Mouse (Mus musculus): ENCODE measurements around the gene Adgrf3. TPM values are rescaled to one million over a fixed set of nuclear protein-coding genes. Genes with fewer than 3 reads are reported as not detected.

Gene Adgrf3
- total RNA-seq, 2 experiments from 2014 or later, result not detected

GRCm38 (mm10) chr5:30148133-30148920 is 57.2 kb downstream of the Adgrf3 start:
- DNase-seq, result no peak

DNA sequence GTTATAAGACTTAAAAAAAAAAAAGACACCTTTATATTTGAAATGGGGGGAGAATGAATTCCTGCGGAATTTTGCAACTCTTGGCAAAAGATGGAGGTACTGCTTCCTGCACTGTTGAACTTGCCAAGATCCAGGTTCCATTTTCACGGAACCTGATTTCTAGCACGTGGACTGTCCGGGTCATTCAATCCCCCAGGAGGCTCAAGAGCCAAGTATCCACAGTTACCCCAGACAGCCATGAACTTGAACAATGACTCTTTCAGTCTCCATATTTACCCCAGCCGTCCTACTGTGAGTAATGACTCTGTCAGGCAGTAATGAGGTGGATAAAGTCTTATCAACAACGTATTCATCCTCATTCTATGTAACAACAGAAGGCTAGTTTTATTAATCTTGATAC is 59.0 kb downstream of the Adgrf3 start:
- no peak for DNase-seq

Small RNA genes within 50 kb of the gene (microRNA-seq; reads per million reads assigned to microRNA genes)
- gene Mir1960 (ENCODE audit: borderline replicate concordance in 2 of 2), result 1.5 to 1.6 reads per million in 2 experiments

Other genes starting within 250 kb of the Adgrf3 start
- gene Il6, start 192.6 kb downstream of the Adgrf3 start, total RNA-seq (2021), result not detected
- 1 to 10 TPM; 1.8 to 5.1 TPM for gene Tyms, start 132.1 kb downstream of the Adgrf3 start, total RNA-seq (2021)
- not detected for gene Garem2, start 100.6 kb downstream of the Adgrf3 start, total RNA-seq (2021)
- gene 3110082J24Rik, start 99.6 kb downstream of the Adgrf3 start, total RNA-seq (2021), result not detected
- 100 to 1,000 TPM; 270 to 342 TPM for gene Hadha, start 50.6 kb downstream of the Adgrf3 start, total RNA-seq (2021)
- 100 to 1,000 TPM; 301 to 366 TPM for gene Hadhb, start 50.5 kb downstream of the Adgrf3 start, total RNA-seq (2021)
- 10 to 100 TPM; 10.3 to 13.0 TPM for gene Selenoi, start 26.9 kb upstream of the Adgrf3 start, total RNA-seq (2021)
- gene Drc1, start 75.7 kb upstream of the Adgrf3 start, total RNA-seq (2021), result not detected